Mouse (Mus musculus): ENCODE results near the gene Ccnl1. TPM values are rescaled to one million over a fixed set of nuclear protein-coding genes. Genes with fewer than 3 reads are reported as not detected.

The Ccnl1 gene
- total and polyA plus RNA-seq, 2 experiments from 2014 or later, result 38.7 to 58.4 TPM

GRCm38 (mm10) chr3:65962270-65962930 is 4.4 kb upstream of the Ccnl1 start:
- DNase-seq (ENCODE audit: low spot score) (no peak), ATAC-seq (ENCODE audit: low FRiP score) (no peak)
- no peaks in the 10 kb centered on the region for H3K27me3 ChIP-seq (ENCODE audit: insufficient read depth, low read length)
- TF ChIP-seq CTCF (IDR thresholded peaks at IDR 0.05), result no peak
- no peak overlapping the region for H3K9ac ChIP-seq (replicated peaks; ENCODE audit: low read length, poor library complexity, severe bottlenecking)
- no peak overlapping the region for H3K4me2 ChIP-seq (ENCODE audit: low read depth, low read length, poor library complexity, severe bottlenecking)
- no peak overlapping the region for H3K27ac ChIP-seq (ENCODE audit: low read depth, low read length)
- H3K4me3 ChIP-seq (ENCODE audit: low read depth, low read length), result no peak overlapping the region
- H3K4me1 ChIP-seq (ENCODE audit: insufficient read depth, low read length), result no peaks in the 10 kb centered on the region
- 86% methylated on average over 4 of the region's 4 CpGs for WGBS
- no peaks in the 10 kb centered on the region for H3K9me3 ChIP-seq (ENCODE audit: low read length)
- H3K36me3 ChIP-seq (ENCODE audit: insufficient read depth, low read length), result no peaks in the 10 kb centered on the region

- TF ChIP-seq CTCF (IDR thresholded peaks at IDR 0.05), result no peak
- Histone ChIP-seq H3K4me1 (ENCODE audit: insufficient read depth, low read length) (peaks cover 8% of the 10 kb centered on the region; the same call in 1 of the 2 replicates), H3K36me3 (ENCODE audit: insufficient read depth, low read length) (peaks cover 7% of the 10 kb centered on the region; the same call in 1 of the 2 replicates)
These were observed 2.4 kb upstream of the Ccnl1 start for GRCm38 (mm10) chr3:65960291-65960945.

GRCm38 (mm10) chr3:65959416-65960001 is 1.5 kb upstream of the Ccnl1 start:
- DNase-seq (ENCODE audit: low spot score), result no peak
- peak overlapping the region; percentile 100; the same call in 1 of the 2 replicates for H3K9ac ChIP-seq (replicated peaks; ENCODE audit: low read length, poor library complexity, severe bottlenecking)
- no peak overlapping the region for H3K27ac ChIP-seq (ENCODE audit: low read depth, low read length)
- H3K27me3 ChIP-seq (ENCODE audit: insufficient read depth, low read length), result no peaks in the 10 kb centered on the region
- no peak for TF ChIP-seq CTCF (IDR thresholded peaks at IDR 0.05)
- H3K36me3 ChIP-seq (ENCODE audit: insufficient read depth, low read length), result peaks cover 7% of the 10 kb centered on the region; the same call in 1 of the 2 replicates
- 72% methylated on average over 3 of the region's 3 CpGs for WGBS
- H3K4me2 ChIP-seq (ENCODE audit: low read depth, low read length, poor library complexity, severe bottlenecking), result peak overlapping the region; percentile 73
- H3K4me3 ChIP-seq (ENCODE audit: low read depth, low read length), result peak overlapping the region; percentile 99; the same call in 1 of the 2 replicates
- no peak for ATAC-seq (ENCODE audit: low FRiP score)
- H3K9me3 ChIP-seq (ENCODE audit: low read length), result no peaks in the 10 kb centered on the region
- peaks cover 8% of the 10 kb centered on the region; the same call in 1 of the 2 replicates for H3K4me1 ChIP-seq (ENCODE audit: insufficient read depth, low read length)

More at GRCm38 (mm10) chr3:65960291-65960945, 2.4 kb upstream of the Ccnl1 start:
- H3K9ac ChIP-seq (replicated peaks; ENCODE audit: low read length, poor library complexity, severe bottlenecking), result no peak overlapping the region
- H3K4me3 ChIP-seq (ENCODE audit: low read depth, low read length), result no peak overlapping the region
- DNase-seq (ENCODE audit: low spot score) (no peak), ATAC-seq (ENCODE audit: low FRiP score) (no peak)
- H3K4me2 ChIP-seq (ENCODE audit: low read depth, low read length, poor library complexity, severe bottlenecking), result no peak overlapping the region
- H3K27me3 ChIP-seq (ENCODE audit: insufficient read depth, low read length), result no peaks in the 10 kb centered on the region
- WGBS, result 94% methylated on average over 5 of the region's 5 CpGs
- H3K27ac ChIP-seq (ENCODE audit: low read depth, low read length), result no peak overlapping the region
- H3K9me3 ChIP-seq (ENCODE audit: low read length), result no peaks in the 10 kb centered on the region

DNA sequence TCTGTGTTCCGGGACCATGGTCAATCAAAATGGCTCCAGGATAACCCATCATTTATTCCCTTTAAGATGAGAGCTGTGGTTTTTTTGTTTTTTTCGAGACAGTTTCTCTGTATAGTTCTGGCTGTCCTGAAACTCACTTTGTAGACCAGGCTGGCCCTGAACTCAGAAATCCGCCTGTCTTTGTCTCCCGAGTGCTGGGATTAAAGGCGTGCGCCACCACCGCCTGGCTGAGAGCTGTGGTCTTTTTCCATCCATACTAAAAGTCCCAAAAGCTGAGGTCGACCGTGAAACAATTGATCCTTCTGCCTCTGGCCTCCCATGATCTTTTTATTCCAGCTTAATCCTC is 764 bp upstream of the Ccnl1 start:
- Histone ChIP-seq H3K27ac (ENCODE audit: low read depth, low read length) (peak overlapping the region; percentile 100), H3K36me3 (ENCODE audit: insufficient read depth, low read length) (peaks cover 7% of the 10 kb centered on the region; the same call in 1 of the 2 replicates), H3K4me2 (ENCODE audit: low read depth, low read length, poor library complexity, severe bottlenecking) (peak overlapping the region; percentile 73), H3K9ac (replicated peaks; ENCODE audit: low read length, poor library complexity, severe bottlenecking) (peak overlapping the region; percentile 100), H3K9me3 (ENCODE audit: low read length) (no peaks in the 10 kb centered on the region), H3K4me1 (ENCODE audit: insufficient read depth, low read length) (peaks cover 13% of the 10 kb centered on the region; the same call in 1 of the 2 replicates), H3K4me3 (ENCODE audit: low read depth, low read length) (peak overlapping the region; percentile 99), H3K27me3 (ENCODE audit: insufficient read depth, low read length) (no peaks in the 10 kb centered on the region)
- DNase-seq (ENCODE audit: low spot score) (peak; percentile 25), ATAC-seq (ENCODE audit: low FRiP score) (no peak)
- 3% methylated on average over 9 of the region's 9 CpGs for WGBS
- no peak for TF ChIP-seq CTCF (IDR thresholded peaks at IDR 0.05)

- under 1% methylated on average over 78 of the region's 94 CpGs for WGBS
- Histone ChIP-seq H3K4me1 (ENCODE audit: insufficient read depth, low read length) (peaks cover 14% of the 10 kb centered on the region; the same call in 1 of the 2 replicates), H3K4me3 (ENCODE audit: low read depth, low read length) (peak overlapping the region; percentile 99), H3K9me3 (ENCODE audit: low read length) (no peaks in the 10 kb centered on the region), H3K4me2 (ENCODE audit: low read depth, low read length, poor library complexity, severe bottlenecking) (peak overlapping the region; percentile 73), H3K9ac (replicated peaks; ENCODE audit: low read length, poor library complexity, severe bottlenecking) (peak overlapping the region; percentile 100), H3K27me3 (ENCODE audit: insufficient read depth, low read length) (no peaks in the 10 kb centered on the region), H3K36me3 (ENCODE audit: insufficient read depth, low read length) (peaks cover 7% of the 10 kb centered on the region; the same call in 1 of the 2 replicates), H3K27ac (ENCODE audit: low read depth, low read length) (peak overlapping the region; percentile 100)
- ATAC-seq (ENCODE audit: low FRiP score) (peak; percentile 88), DNase-seq (ENCODE audit: low spot score) (peak; percentile 81)
- peak; percentile 61 for TF ChIP-seq CTCF (IDR thresholded peaks at IDR 0.05)
These were observed 563 bp downstream of the Ccnl1 start for GRCm38 (mm10) chr3:65957271-65958101.
